Mouse (Mus musculus) activated CD4-positive, CD25-positive, alpha-beta regulatory T cell, adult 9 weeks (primary cell): ENCODE data around the gene Rpp14. TPM values are rescaled to one million over a fixed set of nuclear protein-coding genes. Genes with fewer than 3 reads are reported as not detected.

ENCODE experiments used
- polyA plus RNA-seq: library from polyadenylated mRNA; unstranded; fragments of 100-300 nt; shearing (Covaris generic); gene quantifications from one replicate; pipeline ENCODE4 v1.2.1, GENCODE M21; 2017

Gene Rpp14
- 44.9 TPM for polyA plus RNA-seq

GRCm38 (mm10) chr14:8080165-8080679 lies at the start of gene Rpp14:
TSS of gene Rpp14 (plus strand) at chr14:8080367.

DNA sequence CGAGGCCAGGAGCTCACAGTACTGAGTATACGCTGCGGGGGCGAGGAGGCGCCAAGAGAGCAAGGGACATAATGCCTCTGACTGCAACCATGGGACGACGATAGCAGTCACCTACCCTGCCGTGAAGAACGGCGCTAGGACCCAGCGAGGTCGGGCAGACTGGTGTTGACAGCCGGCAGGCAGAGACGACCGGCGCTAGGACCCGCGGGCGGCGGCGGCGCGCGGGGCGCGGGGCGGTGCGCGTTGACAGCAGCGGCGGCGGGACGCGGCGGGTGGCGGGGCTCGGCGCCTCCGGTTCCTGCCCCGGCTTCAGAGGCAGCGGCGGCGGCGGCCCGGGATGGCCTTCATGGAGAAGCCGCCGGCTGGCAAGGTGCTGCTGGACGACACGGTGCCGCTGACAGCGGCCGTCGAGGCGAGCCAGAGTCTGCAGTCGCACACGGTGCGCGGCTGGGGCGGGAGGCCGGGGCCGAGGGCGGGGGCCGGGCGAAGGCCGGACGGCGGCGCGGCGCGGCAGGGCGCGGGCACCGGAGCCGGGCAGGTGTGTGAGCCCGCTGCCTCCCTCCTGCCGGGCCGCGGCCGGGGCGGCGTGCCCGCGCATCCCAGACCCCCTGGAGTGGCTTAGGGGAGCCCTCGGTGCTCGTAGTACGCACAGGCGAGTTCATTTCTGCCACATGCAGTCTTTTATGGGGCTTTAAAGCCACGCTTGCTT lies 18.0 kb downstream of the Rpp14 start, which contains the start of gene Pxk:
Gene Pxk (plus strand): TSS at position 234 of the 709 bp plus-strand sequence.

Other genes with a start within 250 kb of the Rpp14 start
- gene Gm45521, start 123.1 kb upstream of the Rpp14 start, polyA plus RNA-seq: not detected
- gene Dnase1l3, start 85.8 kb upstream of the Rpp14 start, polyA plus RNA-seq: 2.0 TPM
- 33.6 TPM for gene Abhd6, start 77.5 kb upstream of the Rpp14 start, polyA plus RNA-seq
- gene Pxk, start 17.8 kb downstream of the Rpp14 start, polyA plus RNA-seq: 38.7 TPM
- 163 TPM for gene Pdhb, start 92.7 kb downstream of the Rpp14 start, polyA plus RNA-seq
- 0.88 TPM for gene Kctd6, start 133.8 kb downstream of the Rpp14 start, polyA plus RNA-seq
- not detected for gene Acox2, start 179.0 kb downstream of the Rpp14 start, polyA plus RNA-seq
- gene Fam107a, start 237.7 kb downstream of the Rpp14 start, polyA plus RNA-seq: not detected